Mouse (Mus musculus): ENCODE results near the gene Lrrfip1. TPM values are rescaled to one million over a fixed set of nuclear protein-coding genes. Genes with fewer than 3 reads are reported as not detected.
A peak's percentile ranks its signal among the peaks of the same experiment; 100 is the strongest.

Gene Lrrfip1
- total and polyA plus RNA-seq, 2 experiments from 2014 or later: 120 to 168 TPM

GRCm38 (mm10) chr1:91061105-91061504 is 62.6 kb downstream of the Lrrfip1 start:
- peak overlapping the region; percentile 87 for H3K27ac ChIP-seq (ENCODE audit: low read depth)
- H3K9me3 ChIP-seq (replicated peaks; ENCODE audit: control insufficient read depth, low read length): no peaks in the 10 kb centered on the region
- H3K4me3 ChIP-seq (ENCODE audit: low read depth, low read length): no peak overlapping the region
- H3K36me3 ChIP-seq (replicated peaks; ENCODE audit: control insufficient read depth, insufficient read depth, low read length): no peaks in the 10 kb centered on the region
- no peaks in the 10 kb centered on the region for H3K27me3 ChIP-seq (ENCODE audit: control insufficient read depth, insufficient read depth, low read length)
- H3K4me2 ChIP-seq (ENCODE audit: low read depth, low read length): no peak overlapping the region
- H3K9ac ChIP-seq (replicated peaks; ENCODE audit: low read depth, low read length): 0 out of 2 replicates have a peak overlapping the region, but pooled peaks have one; percentile 26
- DNase-seq (ENCODE audit: low spot score) (no peak), ATAC-seq (ENCODE audit: insufficient read depth, low read depth) (no peak)
- H3K4me1 ChIP-seq (ENCODE audit: control insufficient read depth, insufficient read depth): peaks cover 91% of the 10 kb centered on the region
- 29% methylated on average over 4 of the region's 4 CpGs for WGBS
- TF ChIP-seq EP300 (IDR thresholded peaks at IDR 0.05; ENCODE audit: low read depth): no peak
- TF ChIP-seq CTCF (IDR thresholded peaks at IDR 0.05; ENCODE audit: low read depth): no peak

GRCm38 (mm10) chr1:91062363-91062762 is 63.8 kb downstream of the Lrrfip1 start:
- no peak overlapping the region for H3K4me3 ChIP-seq (ENCODE audit: low read depth, low read length)
- WGBS: 14% methylated on average over 5 of the region's 5 CpGs
- H3K27ac ChIP-seq (ENCODE audit: low read depth): peak overlapping the region; percentile 87
- peaks cover 89% of the 10 kb centered on the region for H3K4me1 ChIP-seq (ENCODE audit: control insufficient read depth, insufficient read depth)
- TF ChIP-seq EP300 (IDR thresholded peaks at IDR 0.05; ENCODE audit: low read depth): no peak
- TF ChIP-seq CTCF (IDR thresholded peaks at IDR 0.05; ENCODE audit: low read depth): no peak
- H3K9me3 ChIP-seq (replicated peaks; ENCODE audit: control insufficient read depth, low read length): no peaks in the 10 kb centered on the region
- DNase-seq (ENCODE audit: low spot score): no peak
- H3K4me2 ChIP-seq (ENCODE audit: low read depth, low read length): no peak overlapping the region; the same call in 1 of the 2 replicates
- peak; percentile 27; the same call in 1 of the 2 replicates for ATAC-seq (ENCODE audit: insufficient read depth, low read depth)
- H3K9ac ChIP-seq (replicated peaks; ENCODE audit: low read depth, low read length): no peak overlapping the region
- no peaks in the 10 kb centered on the region for H3K27me3 ChIP-seq (ENCODE audit: control insufficient read depth, insufficient read depth, low read length)
- H3K36me3 ChIP-seq (replicated peaks; ENCODE audit: control insufficient read depth, insufficient read depth, low read length): no peaks in the 10 kb centered on the region

DNA sequence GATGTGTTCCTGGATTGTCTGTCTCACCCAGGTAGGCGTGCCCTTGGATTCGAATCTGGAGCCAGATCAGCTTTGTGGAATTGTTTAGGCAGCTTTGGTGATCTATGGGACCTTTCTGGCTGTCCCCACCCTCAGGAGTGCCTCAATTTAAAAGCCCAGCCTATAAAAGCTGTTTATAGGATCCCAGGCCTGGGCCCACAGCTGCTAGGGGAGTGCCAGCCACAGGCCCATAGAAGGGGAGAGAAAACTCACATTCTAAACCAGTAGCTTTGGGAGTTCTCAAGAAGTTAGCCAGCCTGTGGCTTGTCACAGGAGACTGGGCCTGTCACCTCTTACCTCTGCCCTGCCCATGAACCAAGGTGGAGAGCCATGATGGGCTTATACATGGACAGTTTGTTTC is 65.5 kb downstream of the Lrrfip1 start:
- Histone ChIP-seq H3K9ac (replicated peaks; ENCODE audit: low read depth, low read length) (peak overlapping the region; percentile 42; the same call in 1 of the 2 replicates), H3K4me2 (ENCODE audit: low read depth, low read length) (no peak overlapping the region), H3K4me3 (ENCODE audit: low read depth, low read length) (no peak overlapping the region), H3K9me3 (replicated peaks; ENCODE audit: control insufficient read depth, low read length) (no peaks in the 10 kb centered on the region), H3K4me1 (ENCODE audit: control insufficient read depth, insufficient read depth) (peaks cover 93% of the 10 kb centered on the region), H3K27me3 (ENCODE audit: control insufficient read depth, insufficient read depth, low read length) (no peaks in the 10 kb centered on the region), H3K36me3 (replicated peaks; ENCODE audit: control insufficient read depth, insufficient read depth, low read length) (peaks cover 5% of the 10 kb centered on the region; the same call in 1 of the 2 replicates), H3K27ac (ENCODE audit: low read depth) (peak overlapping the region; percentile 87)
- no peak for TF ChIP-seq EP300 (IDR thresholded peaks at IDR 0.05; ENCODE audit: low read depth)
- no peak for TF ChIP-seq CTCF (IDR thresholded peaks at IDR 0.05; ENCODE audit: low read depth)
- no peak for DNase-seq (ENCODE audit: low spot score)
- no peak for ATAC-seq (ENCODE audit: insufficient read depth, low read depth)
- WGBS: 89% methylated on average over 2 of the region's 2 CpGs

GRCm38 (mm10) chr1:91064903-91065525 is 66.5 kb downstream of the Lrrfip1 start:
- peaks cover 5% of the 10 kb centered on the region; the same call in 1 of the 2 replicates for H3K36me3 ChIP-seq (replicated peaks; ENCODE audit: control insufficient read depth, insufficient read depth, low read length)
- no peaks in the 10 kb centered on the region for H3K27me3 ChIP-seq (ENCODE audit: control insufficient read depth, insufficient read depth, low read length)
- no peak overlapping the region for H3K4me3 ChIP-seq (ENCODE audit: low read depth, low read length)
- DNase-seq (ENCODE audit: low spot score): peak; percentile 73
- peak overlapping the region; percentile 87 for H3K27ac ChIP-seq (ENCODE audit: low read depth)
- no peaks in the 10 kb centered on the region for H3K9me3 ChIP-seq (replicated peaks; ENCODE audit: control insufficient read depth, low read length)
- H3K4me2 ChIP-seq (ENCODE audit: low read depth, low read length): 0 out of 2 replicates have a peak overlapping the region, but pooled peaks have one; percentile 4
- H3K9ac ChIP-seq (replicated peaks; ENCODE audit: low read depth, low read length): peak overlapping the region; percentile 42; the same call in 1 of the 2 replicates
- peak; percentile 82 for ATAC-seq (ENCODE audit: insufficient read depth, low read depth)
- TF ChIP-seq EP300 (IDR thresholded peaks at IDR 0.05; ENCODE audit: low read depth): peak; percentile 55; the same call in 1 of the 2 replicates
- TF ChIP-seq CTCF (IDR thresholded peaks at IDR 0.05; ENCODE audit: low read depth): no peak
- peaks cover 94% of the 10 kb centered on the region for H3K4me1 ChIP-seq (ENCODE audit: control insufficient read depth, insufficient read depth)
- 23% methylated on average over 11 of the region's 11 CpGs for WGBS

GRCm38 (mm10) chr1:91066061-91066460 is 67.5 kb downstream of the Lrrfip1 start:
- Histone ChIP-seq H3K9ac (replicated peaks; ENCODE audit: low read depth, low read length) (no peak overlapping the region), H3K4me3 (ENCODE audit: low read depth, low read length) (no peak overlapping the region), H3K36me3 (replicated peaks; ENCODE audit: control insufficient read depth, insufficient read depth, low read length) (peaks cover 15% of the 10 kb centered on the region), H3K27me3 (ENCODE audit: control insufficient read depth, insufficient read depth, low read length) (no peaks in the 10 kb centered on the region), H3K4me2 (ENCODE audit: low read depth, low read length) (no peak overlapping the region), H3K27ac (ENCODE audit: low read depth) (peak overlapping the region; percentile 87), H3K4me1 (ENCODE audit: control insufficient read depth, insufficient read depth) (peaks cover 94% of the 10 kb centered on the region), H3K9me3 (replicated peaks; ENCODE audit: control insufficient read depth, low read length) (no peaks in the 10 kb centered on the region)
- no peak for TF ChIP-seq CTCF (IDR thresholded peaks at IDR 0.05; ENCODE audit: low read depth)
- ATAC-seq (ENCODE audit: insufficient read depth, low read depth) (no peak), DNase-seq (ENCODE audit: low spot score) (no peak)
- 47% methylated on average over 6 of the region's 6 CpGs for WGBS
